Mouse (Mus musculus) MEL (cell line): ENCODE results near the gene Ms4a18.

Experiments
- CTCF ChIP-seq, 3 experiments: IDR thresholded peaks in 2 of 3; conservative IDR thresholded peaks in 1 of 3; 2 replicates each; pipeline ENCODE4 v1.5.1; 2011 to 2012; ENCODE audit warnings: low read length in 3 of 3, low read depth in 2 of 3, mild to moderate bottlenecking in 2 of 3, improper control_type of control experiment in 1 of 3, inconsistent platforms in 1 of 3, mixed read lengths in 1 of 3, moderate library complexity in 1 of 3; ENCODE audit not compliant: control insufficient read depth in 1 of 3, insufficient read depth in 1 of 3, poor library complexity in 1 of 3, severe bottlenecking in 1 of 3
- ELF1 ChIP-seq: IDR thresholded peaks from 2 replicates; pipeline ENCODE4 v1.6.1; 2014; ENCODE audit warnings: low read depth, mild to moderate bottlenecking, inconsistent platforms, low read length, improper control_type of control experiment, moderate library complexity
- HCFC1 ChIP-seq: IDR thresholded peaks from 2 replicates; pipeline ENCODE4 v1.6.1; 2012; ENCODE audit warnings: low read depth, mild to moderate bottlenecking, inconsistent platforms, low read length, improper control_type of control experiment, moderate library complexity
- POLR2A ChIP-seq, 2 experiments: IDR thresholded peaks; 2 replicates each; pipeline ENCODE4 v1.6.1; 2011 to 2012; ENCODE audit warnings: low read length in 2 of 2, mild to moderate bottlenecking in 2 of 2, control low read depth in 1 of 2, improper control_type of control experiment in 1 of 2, low read depth in 1 of 2, moderate library complexity in 1 of 2; ENCODE audit not compliant: control insufficient read depth in 1 of 2, insufficient read depth in 1 of 2, poor library complexity in 1 of 2
- POLR2AphosphoS5 ChIP-seq: IDR thresholded peaks from 2 replicates; pipeline ENCODE4 v1.6.1; 2012; ENCODE audit warnings: low read depth, borderline replicate concordance, mild to moderate bottlenecking, inconsistent platforms, low read length, moderate library complexity, mixed read lengths
- SIN3A ChIP-seq: IDR thresholded peaks from 2 replicates; pipeline ENCODE4 v1.6.1; 2012; ENCODE audit warnings: low read length, improper control_type of control experiment, inconsistent platforms
- UBTF ChIP-seq: IDR thresholded peaks from 2 replicates; pipeline ENCODE4 v1.6.1; 2012; ENCODE audit warnings: low read depth, mild to moderate bottlenecking, inconsistent platforms, low read length, improper control_type of control experiment, moderate library complexity, borderline replicate concordance; ENCODE audit not compliant: insufficient read depth
- ZC3H11A ChIP-seq: IDR thresholded peaks from 2 replicates; pipeline ENCODE4 v1.6.1; 2012; ENCODE audit warnings: low read depth, mild to moderate bottlenecking, inconsistent platforms, low read length, improper control_type of control experiment
- ZNF384 ChIP-seq: IDR thresholded peaks from 2 replicates; pipeline ENCODE4 v1.6.1; 2012; ENCODE audit warnings: low read depth, mild to moderate bottlenecking, inconsistent platforms, low read length, improper control_type of control experiment

- TF ChIP-seq POLR2A (IDR thresholded peaks at IDR 0.05; ENCODE audit: control insufficient read depth in 1 of 2, insufficient read depth in 1 of 2, low read depth in 1 of 2, low read length in 2 of 2, poor library complexity in 1 of 2) (no peak), SIN3A (no peak), ZC3H11A (no peak), ZNF384 (no peak), UBTF (no peak), ELF1 (no peak), CTCF (IDR thresholded peaks at IDR 0.05 in 2 of 3, conservative IDR thresholded peaks at IDR 0.05 in 1 of 3; ENCODE audit: control insufficient read depth in 1 of 3, insufficient read depth in 1 of 3, low read depth in 2 of 3, low read length in 3 of 3, poor library complexity in 1 of 3, severe bottlenecking in 1 of 3) (no peak), HCFC1 (no peak), POLR2AphosphoS5 (no peak)
Observed at GRCm38 (mm10) chr19:10990751-10991150, 27.1 kb downstream of the Ms4a18 start.
